Mouse (Mus musculus): Measurements from ENCODE around the gene Rnaseh1. TPM values are rescaled to one million over a fixed set of nuclear protein-coding genes. Genes with fewer than 3 reads are reported as not detected.
A peak's percentile ranks its signal among the peaks of the same experiment; 100 is the strongest.

The Rnaseh1 gene
- polyA plus RNA-seq, 1 experiment from 2014 or later = 29.6 TPM

GRCm38 (mm10) chr12:28699656-28700055, 50.3 kb downstream of the Rnaseh1 start:
- Histone ChIP-seq H3K9ac (peak overlapping the region; percentile 56), H3K36me3 (ENCODE audit: poor library complexity, severe bottlenecking) (peaks cover 21% of the 10 kb centered on the region; the same call in 1 of the 2 replicates), H3K9me3 (replicated peaks) (no peaks in the 10 kb centered on the region), H3K27ac (peak overlapping the region; percentile 93), H3K4me1 (peaks cover 34% of the 10 kb centered on the region), H3K4me3 (no peak overlapping the region), H3K27me3 (no peaks in the 10 kb centered on the region), H3K4me2 (no peak overlapping the region)
- WGBS = 6% methylated on average over 6 of the region's 6 CpGs
- ATAC-seq = peak; percentile 60

- ATAC-seq = peak; percentile 22
- H3K4me1 ChIP-seq = peaks cover 37% of the 10 kb centered on the region
- H3K27ac ChIP-seq = peak overlapping the region; percentile 93
- H3K9me3 ChIP-seq (replicated peaks) = no peaks in the 10 kb centered on the region
- no peak overlapping the region for H3K4me2 ChIP-seq
- no peaks in the 10 kb centered on the region for H3K27me3 ChIP-seq
- peaks cover 19% of the 10 kb centered on the region; the same call in 1 of the 2 replicates for H3K36me3 ChIP-seq (ENCODE audit: poor library complexity, severe bottlenecking)
- H3K9ac ChIP-seq = peak overlapping the region; percentile 56
- no peak overlapping the region for H3K4me3 ChIP-seq
- 35% methylated on average over 3 of the region's 3 CpGs for WGBS
Measured at GRCm38 (mm10) chr12:28700101-28700511, 50.7 kb downstream of the Rnaseh1 start.

GRCm38 (mm10) chr12:28700561-28701025, 51.2 kb downstream of the Rnaseh1 start:
- Histone ChIP-seq H3K27ac (peak overlapping the region; percentile 93), H3K4me2 (no peak overlapping the region), H3K9ac (peak overlapping the region; percentile 56), H3K27me3 (no peaks in the 10 kb centered on the region), H3K36me3 (ENCODE audit: poor library complexity, severe bottlenecking) (peaks cover 14% of the 10 kb centered on the region; the same call in 1 of the 2 replicates), H3K4me3 (no peak overlapping the region), H3K4me1 (peaks cover 37% of the 10 kb centered on the region), H3K9me3 (replicated peaks) (no peaks in the 10 kb centered on the region)
- 63% methylated on average over 19 of the region's 19 CpGs for WGBS
- ATAC-seq = peak; percentile 72

DNA sequence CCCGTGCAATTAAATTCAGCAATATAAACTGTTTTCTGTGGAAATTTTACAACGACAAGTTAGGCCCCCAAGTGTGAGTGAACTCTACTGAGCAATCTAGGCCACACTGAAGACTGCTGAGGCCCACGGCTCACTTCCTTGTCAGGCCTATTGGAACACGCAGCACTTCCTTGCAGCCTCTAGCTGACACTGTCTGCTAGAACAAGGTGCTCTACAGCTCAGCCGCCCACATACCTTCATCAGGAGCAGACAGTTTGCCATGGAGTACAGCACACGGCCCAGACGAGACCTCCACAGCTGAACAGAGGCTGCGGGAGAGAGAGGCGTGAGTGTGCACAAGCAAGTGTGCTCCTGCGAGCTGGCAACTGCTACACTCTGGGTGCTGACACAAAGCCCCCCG, 51.9 kb downstream of the Rnaseh1 start:
- ATAC-seq = 0 out of 2 replicates have a peak, but pooled peaks have one; percentile 13
- H3K36me3 ChIP-seq (ENCODE audit: poor library complexity, severe bottlenecking) = peaks cover 7% of the 10 kb centered on the region; the same call in 1 of the 2 replicates
- no peak overlapping the region for H3K4me2 ChIP-seq
- H3K4me3 ChIP-seq = no peak overlapping the region
- peak overlapping the region; percentile 45; the same call in 1 of the 2 replicates for H3K9ac ChIP-seq
- H3K27ac ChIP-seq = peak overlapping the region; percentile 93
- H3K9me3 ChIP-seq (replicated peaks) = no peaks in the 10 kb centered on the region
- WGBS = 75% methylated on average over 11 of the region's 11 CpGs
- no peaks in the 10 kb centered on the region for H3K27me3 ChIP-seq
- peaks cover 37% of the 10 kb centered on the region for H3K4me1 ChIP-seq

GRCm38 (mm10) chr12:28704381-28704780, 55.0 kb downstream of the Rnaseh1 start:
- WGBS = 19% methylated on average over 12 of the region's 12 CpGs
- no peak for ATAC-seq
- Histone ChIP-seq H3K27me3 (no peaks in the 10 kb centered on the region), H3K4me1 (peaks cover 29% of the 10 kb centered on the region), H3K9ac (no peak overlapping the region), H3K9me3 (replicated peaks) (no peaks in the 10 kb centered on the region), H3K4me2 (no peak overlapping the region), H3K36me3 (ENCODE audit: poor library complexity, severe bottlenecking) (peaks cover 7% of the 10 kb centered on the region), H3K4me3 (no peak overlapping the region), H3K27ac (no peak overlapping the region)

- Histone ChIP-seq H3K4me2 (no peak overlapping the region), H3K4me3 (no peak overlapping the region), H3K9me3 (replicated peaks) (no peaks in the 10 kb centered on the region), H3K36me3 (ENCODE audit: poor library complexity, severe bottlenecking) (peaks cover 16% of the 10 kb centered on the region), H3K27me3 (no peaks in the 10 kb centered on the region), H3K9ac (no peak overlapping the region), H3K4me1 (peaks cover 22% of the 10 kb centered on the region), H3K27ac (no peak overlapping the region)
- 87% methylated on average over 6 of the region's 6 CpGs for WGBS
- no peak for ATAC-seq
Measured at GRCm38 (mm10) chr12:28705204-28705603, 55.8 kb downstream of the Rnaseh1 start.

GRCm38 (mm10) chr12:28708154-28708553, 58.8 kb downstream of the Rnaseh1 start:
- no peak overlapping the region for H3K4me2 ChIP-seq
- H3K27me3 ChIP-seq = no peaks in the 10 kb centered on the region
- ATAC-seq = no peak
- peaks cover 8% of the 10 kb centered on the region for H3K4me1 ChIP-seq
- H3K36me3 ChIP-seq (ENCODE audit: poor library complexity, severe bottlenecking) = peaks cover 44% of the 10 kb centered on the region
- no peak overlapping the region for H3K4me3 ChIP-seq
- H3K9ac ChIP-seq = no peak overlapping the region
- H3K9me3 ChIP-seq (replicated peaks) = no peaks in the 10 kb centered on the region
- WGBS = 95% methylated on average over 4 of the region's 4 CpGs
- no peak overlapping the region for H3K27ac ChIP-seq

Small RNA genes within 50 kb of the gene (microRNA-seq; reads per million reads assigned to microRNA genes)
- gene Mir6937 = not detected

Other genes with a start within 250 kb of the Rnaseh1 start
- gene Dcdc2c, start 97.2 kb upstream of the Rnaseh1 start, polyA plus RNA-seq (2015; fragmentation: Nextera tagmentation; extraction: Ambion mirVana) = not detected in 2 replicates
- gene Allc, start 67.1 kb upstream of the Rnaseh1 start, polyA plus RNA-seq (2015; fragmentation: Nextera tagmentation; extraction: Ambion mirVana) = not detected in 2 replicates
- 0.18 and 0.40 TPM in 2 replicates for gene Colec11, start 26.2 kb upstream of the Rnaseh1 start, polyA plus RNA-seq (2015; fragmentation: Nextera tagmentation; extraction: Ambion mirVana)
- 536 and 650 TPM in 2 replicates for gene Rps7, start 13.6 kb upstream of the Rnaseh1 start, polyA plus RNA-seq (2015; fragmentation: Nextera tagmentation; extraction: Ambion mirVana)
- gene Adi1, start 25.6 kb downstream of the Rnaseh1 start, polyA plus RNA-seq (2015; fragmentation: Nextera tagmentation; extraction: Ambion mirVana) = 42.2 and 44.6 TPM in 2 replicates
- gene Trappc12, start 100.9 kb downstream of the Rnaseh1 start, polyA plus RNA-seq (2015; fragmentation: Nextera tagmentation; extraction: Ambion mirVana) = 37.8 and 42.9 TPM in 2 replicates
- gene Eipr1, start 102.2 kb downstream of the Rnaseh1 start, polyA plus RNA-seq (2015; fragmentation: Nextera tagmentation; extraction: Ambion mirVana) = 56.6 and 66.1 TPM in 2 replicates